Mouse (Mus musculus) left cerebral cortex, postnatal 25 days (tissue): ENCODE results near the gene Sbno2. TPM values are rescaled to one million over a fixed set of nuclear protein-coding genes. Genes with fewer than 3 reads are reported as not detected.
"Not testable (repeated sequence)": the region's sequence is repeated elsewhere in the genome, so short reads cannot be mapped to it uniquely, and the experiment has no call there.

Experiments
- DNase-seq, 2 experiments: peaks; one replicate each; pipeline ENCODE4 v3.0.0; 2022; ENCODE audit warnings: low spot score in 2 of 2, mixed read lengths in 1 of 2
- intact Hi-C: fragments of 180-260 bp; cut with DNase I; formaldehyde crosslinking; loops from one replicate; pipeline ENCODE4 v1.15.1; 2025
- total RNA-seq, 2 experiments: library from RNA; stranded (reverse); gene quantifications; 2 replicates each; pipeline ENCODE4 v1.2.3; 2021

Gene Sbno2
- total RNA-seq, 2 experiments from 2014 or later, result 17.8 to 17.9 TPM

- no peak for DNase-seq
- intact Hi-C loops, result loop anchor here (5.0 kb wide), 1 partner anchor 64 kb away; the partner anchor contains the start of gene Cnn2
Measured at GRCm38 (mm10) chr10:80051618-80052373, 53.6 kb downstream of the Sbno2 start.

DNA sequence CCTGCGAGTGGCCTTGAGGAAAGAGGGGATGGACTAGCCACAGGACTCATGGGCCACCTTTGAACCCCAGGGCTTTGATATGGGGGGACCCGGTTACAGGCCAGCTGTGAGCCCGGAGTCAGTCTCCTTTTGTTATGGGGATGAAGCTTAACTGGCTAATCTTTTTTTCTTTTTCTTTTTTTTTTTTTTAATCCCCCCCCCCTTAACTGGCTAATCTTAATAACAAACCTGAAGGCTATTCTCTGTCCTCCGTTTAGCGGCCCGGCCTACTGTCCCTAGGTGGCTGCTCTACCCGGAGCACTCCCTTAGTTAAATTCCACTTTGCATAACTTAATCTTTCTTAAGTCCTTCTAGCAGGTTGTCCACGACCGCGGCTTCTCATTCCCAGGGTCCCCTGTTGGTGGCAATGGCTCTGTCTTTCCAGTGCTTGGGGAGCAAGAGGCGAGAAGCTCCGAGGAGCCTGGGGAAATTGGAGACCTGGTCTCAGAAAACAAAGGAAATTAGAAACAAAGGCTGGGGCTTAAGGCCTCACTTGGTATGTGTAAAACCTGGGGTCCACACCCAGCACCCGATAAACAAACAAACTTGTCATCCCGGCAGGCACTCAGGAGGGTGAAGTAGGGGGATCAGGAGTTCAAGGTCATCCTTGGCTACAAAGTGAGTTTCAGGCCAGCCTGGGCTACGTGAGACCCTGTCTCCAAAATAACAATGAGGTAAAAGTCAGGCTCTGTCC lies 54.3 kb downstream of the Sbno2 start:
- no peak for DNase-seq
- intact Hi-C loops, result loop anchor here (5.0 kb wide), 1 partner anchor 64 kb away; the partner anchor contains the start of gene Cnn2

DNA sequence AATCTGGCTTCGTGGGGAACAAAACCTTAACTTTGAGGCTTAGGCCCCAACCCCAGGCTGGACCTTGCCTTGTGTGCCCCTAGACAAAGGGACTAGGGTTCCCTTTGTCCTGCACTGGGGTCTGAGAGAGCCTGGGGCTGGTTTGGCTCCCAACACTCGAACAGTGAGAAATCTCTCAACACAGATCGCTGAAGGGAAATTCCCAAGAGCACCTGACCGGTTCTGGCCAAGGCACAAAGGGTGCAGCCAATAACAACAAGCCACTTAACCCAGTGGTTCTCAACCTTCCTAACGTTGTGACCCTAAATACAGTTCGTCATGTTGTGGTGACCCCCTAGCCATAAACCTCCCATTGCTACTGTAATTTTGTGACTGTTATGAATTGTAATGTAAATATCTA lies 55.1 kb downstream of the Sbno2 start:
- no peak for DNase-seq
- intact Hi-C loops, result loop anchor here (5.0 kb wide), 1 partner anchor 63 kb away; the partner anchor contains the start of gene Cnn2

- no peak for DNase-seq
- intact Hi-C loops, result no loop called here
Measured at GRCm38 (mm10) chr10:80048834-80049233, 56.5 kb downstream of the Sbno2 start.

DNA sequence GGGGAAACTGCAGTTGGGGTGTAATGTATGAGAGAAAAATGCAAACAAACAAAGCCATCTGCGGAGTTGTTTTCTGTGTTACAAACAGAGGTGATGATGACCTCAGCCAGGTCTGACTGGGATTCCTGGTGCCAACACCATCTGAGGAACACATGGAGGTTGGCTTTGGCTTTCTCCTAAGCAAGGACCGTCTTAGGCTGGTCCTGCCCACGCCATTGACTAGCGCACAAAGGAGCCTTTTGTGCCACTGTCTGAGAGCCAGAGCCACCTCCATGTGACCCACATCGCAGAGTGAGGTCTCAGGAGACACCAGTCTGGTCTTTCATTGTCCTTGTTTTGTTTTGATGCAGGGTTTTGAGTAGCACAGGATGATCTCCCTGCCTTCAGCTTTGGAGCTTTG lies 57.0 kb downstream of the Sbno2 start:
- intact Hi-C loops, result no loop called here
- DNase-seq, result no peak

GRCm38 (mm10) chr10:80047041-80047565 lies 58.3 kb downstream of the Sbno2 start, which contains the start of gene Gpx4:
Gpx4 (plus strand) TSS chr10:80047166.
- intact Hi-C loops, result no loop called here
- DNase-seq, result no peak

GRCm38 (mm10) chr10:80045766-80046165 lies 59.6 kb downstream of the Sbno2 start:
- no peak for DNase-seq
- intact Hi-C loops, result no loop called here

DNA sequence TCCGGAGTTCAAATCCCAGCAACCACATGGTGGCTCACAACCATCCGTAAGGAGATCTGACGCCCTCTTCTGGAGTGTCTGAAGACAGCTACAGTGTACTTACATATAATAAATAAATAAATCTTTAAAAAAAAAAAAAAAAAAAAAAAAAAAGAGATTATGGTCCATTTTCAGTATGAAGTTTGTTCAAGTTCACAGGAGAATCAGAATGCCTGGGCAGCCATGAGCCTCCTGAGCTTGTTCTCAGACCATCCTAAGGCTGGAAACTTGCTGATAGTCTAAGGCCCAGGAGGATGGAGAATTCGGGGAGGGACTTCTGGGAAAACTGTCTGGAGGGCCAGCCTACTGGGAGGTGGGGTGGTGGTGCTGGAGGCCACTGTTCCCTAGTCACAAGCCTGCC lies 60.0 kb downstream of the Sbno2 start:
- DNase-seq, intact Hi-C loops: not testable (repeated sequence)

DNA sequence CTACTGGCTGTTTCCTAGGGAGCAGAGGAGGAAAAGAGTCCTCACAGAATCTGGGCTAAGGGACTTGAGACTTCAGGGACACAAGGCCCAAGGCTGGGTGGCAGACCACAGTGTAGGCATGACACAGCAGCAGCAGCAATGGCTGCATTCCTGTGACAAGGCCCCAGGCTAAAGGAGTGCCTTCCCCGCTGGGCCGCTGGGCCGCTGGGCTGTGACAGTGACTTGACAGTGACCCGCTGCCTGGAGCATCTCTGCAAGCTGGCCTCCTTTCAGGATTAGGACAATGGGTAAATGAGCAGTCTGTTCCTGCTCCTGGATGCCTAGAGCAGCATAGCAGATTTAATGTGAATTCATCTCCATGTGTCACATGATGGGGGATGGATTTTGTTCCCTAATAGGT lies 61.3 kb downstream of the Sbno2 start:
- intact Hi-C loops, result no loop called here
- DNase-seq, result no peak

DNA sequence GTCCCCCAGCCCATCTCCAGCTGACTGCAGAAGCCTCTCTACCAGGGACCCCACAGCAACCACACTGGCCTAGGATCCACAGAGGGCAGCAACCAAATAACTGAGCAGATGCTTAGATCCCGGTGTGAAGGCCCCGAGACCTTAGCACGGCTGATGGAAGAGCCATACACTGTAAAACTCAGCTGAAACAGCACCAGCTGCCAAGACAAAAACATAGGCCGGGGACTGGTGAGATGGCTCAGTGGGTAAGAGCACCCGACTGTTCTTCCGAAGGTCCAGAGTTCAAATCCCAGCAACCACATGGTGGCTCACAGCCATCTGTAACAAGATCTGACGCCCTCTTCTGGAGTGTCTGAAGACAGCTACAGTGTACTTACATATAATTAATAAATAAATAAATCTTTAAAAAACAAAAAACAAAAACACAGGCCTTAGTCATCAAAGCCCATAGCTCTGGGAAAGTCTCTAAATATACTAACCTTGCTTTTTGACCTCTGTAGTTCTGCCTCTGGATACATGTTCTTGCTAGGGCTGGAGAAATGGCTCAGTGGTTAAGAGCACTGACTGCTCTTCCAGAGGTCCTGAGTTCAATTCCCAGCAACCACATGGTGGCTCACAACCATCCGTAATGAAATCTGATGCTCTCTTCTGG lies 63.8 kb downstream of the Sbno2 start:
- intact Hi-C loops, result not testable (repeated sequence)

GRCm38 (mm10) chr10:80039559-80039979 lies 65.8 kb downstream of the Sbno2 start, which contains the start of gene Polr2e:
Polr2e (minus strand) TSS chr10:80039795.
- peak; percentile 95 to 99 for DNase-seq
- intact Hi-C loops, result loop anchor here (2.0 to 5.0 kb wide), 2 partner anchors 55 to 73 kb away; partner anchors contain the start of gene Tmem259

More for the DNA sequence above, 63.8 kb downstream of the Sbno2 start:
- not testable (repeated sequence) for DNase-seq

DNA sequence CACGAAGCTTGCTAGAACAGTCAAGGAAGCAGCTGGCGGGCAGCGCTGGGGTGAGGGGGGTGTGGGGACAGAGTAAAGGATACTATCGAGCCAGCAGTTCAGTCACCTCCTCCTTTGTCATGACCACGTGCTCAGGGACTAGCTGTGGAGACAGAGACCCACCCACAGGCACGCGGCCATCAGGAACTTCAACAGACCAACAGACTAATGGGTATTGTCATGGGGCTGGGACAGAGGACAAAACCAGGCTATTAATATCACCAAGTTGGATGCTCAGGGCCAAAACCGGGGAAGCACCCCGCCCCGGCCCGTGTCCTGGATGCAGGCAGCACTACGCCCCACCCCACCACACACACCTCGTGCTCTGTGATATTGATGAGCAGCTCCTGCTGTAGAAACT lies 68.5 kb downstream of the Sbno2 start:
- intact Hi-C loops, result loop anchor here (5.0 kb wide), 1 partner anchor 75 kb away; no protein-coding TSS in a partner anchor
- no peak for DNase-seq

- no peak for DNase-seq
- intact Hi-C loops, result loop anchor here (5.0 kb wide), 1 partner anchor 77 kb away; no protein-coding TSS in a partner anchor
Measured at GRCm38 (mm10) chr10:80035686-80036085, 69.7 kb downstream of the Sbno2 start.

DNA sequence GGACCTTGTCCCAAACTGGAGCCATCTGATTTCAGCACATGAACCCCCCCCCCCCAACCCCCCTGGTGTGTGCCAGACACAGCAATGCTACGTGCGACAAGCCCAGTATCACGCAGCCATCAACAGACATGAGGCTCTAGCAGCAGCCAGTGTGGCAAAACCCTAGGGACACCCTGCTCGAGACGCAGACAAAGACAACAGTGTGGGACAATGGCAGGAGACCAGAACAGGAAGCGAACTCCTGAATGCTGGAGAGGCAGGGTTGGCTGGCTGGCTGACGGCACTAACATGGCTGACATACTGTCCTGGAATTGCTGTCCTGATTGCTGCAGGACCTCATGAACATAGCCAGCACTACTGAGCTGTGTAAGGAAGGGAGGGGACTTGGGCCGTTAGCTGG lies 70.2 kb downstream of the Sbno2 start:
- DNase-seq, result no peak
- intact Hi-C loops, result loop anchor here (5.0 kb wide), 1 partner anchor 77 kb away; no protein-coding TSS in a partner anchor

DNA sequence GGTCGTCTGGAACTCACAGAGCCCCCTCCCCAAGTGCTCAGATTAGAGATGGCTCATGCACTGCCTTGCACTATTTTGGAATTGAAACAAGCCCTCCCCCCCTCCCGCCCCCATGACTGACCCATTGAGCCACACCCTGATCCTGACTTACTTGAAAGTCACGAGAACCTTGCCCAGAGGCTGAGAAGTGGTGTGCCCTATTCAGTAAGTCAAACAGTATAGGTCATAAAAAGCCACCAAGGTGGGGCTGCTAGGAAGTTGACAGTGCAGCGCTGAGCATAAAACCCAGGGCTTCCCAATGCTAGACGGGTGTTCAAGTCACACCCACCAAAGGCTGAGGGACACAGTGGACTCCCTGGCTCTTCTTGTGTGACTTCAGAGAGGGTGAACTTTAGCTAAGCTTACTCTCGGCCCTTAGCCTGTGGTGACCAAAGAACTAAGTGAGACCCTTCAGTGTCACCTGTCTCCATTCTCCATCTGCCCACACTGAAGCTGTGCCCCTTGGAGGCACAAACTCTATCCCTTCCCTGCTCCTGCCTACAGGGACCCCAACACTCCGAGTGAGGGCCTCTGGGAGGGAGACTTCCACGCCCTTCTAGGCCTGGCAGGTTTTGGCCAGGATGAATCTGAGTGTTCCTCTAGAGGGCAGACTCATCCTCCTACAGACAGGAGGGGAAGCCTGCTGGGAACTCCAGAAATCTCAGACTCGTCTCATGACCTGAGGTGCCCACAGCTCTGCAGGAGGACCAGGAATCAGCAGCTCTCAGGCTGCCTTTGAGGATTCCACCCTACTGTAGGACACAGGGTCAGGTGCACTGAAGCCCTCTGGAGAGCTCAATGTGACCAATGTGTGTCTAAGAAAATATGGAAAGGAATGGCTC lies 71.6 kb downstream of the Sbno2 start:
- DNase-seq, result no peak
- intact Hi-C loops, result no loop called here

DNA sequence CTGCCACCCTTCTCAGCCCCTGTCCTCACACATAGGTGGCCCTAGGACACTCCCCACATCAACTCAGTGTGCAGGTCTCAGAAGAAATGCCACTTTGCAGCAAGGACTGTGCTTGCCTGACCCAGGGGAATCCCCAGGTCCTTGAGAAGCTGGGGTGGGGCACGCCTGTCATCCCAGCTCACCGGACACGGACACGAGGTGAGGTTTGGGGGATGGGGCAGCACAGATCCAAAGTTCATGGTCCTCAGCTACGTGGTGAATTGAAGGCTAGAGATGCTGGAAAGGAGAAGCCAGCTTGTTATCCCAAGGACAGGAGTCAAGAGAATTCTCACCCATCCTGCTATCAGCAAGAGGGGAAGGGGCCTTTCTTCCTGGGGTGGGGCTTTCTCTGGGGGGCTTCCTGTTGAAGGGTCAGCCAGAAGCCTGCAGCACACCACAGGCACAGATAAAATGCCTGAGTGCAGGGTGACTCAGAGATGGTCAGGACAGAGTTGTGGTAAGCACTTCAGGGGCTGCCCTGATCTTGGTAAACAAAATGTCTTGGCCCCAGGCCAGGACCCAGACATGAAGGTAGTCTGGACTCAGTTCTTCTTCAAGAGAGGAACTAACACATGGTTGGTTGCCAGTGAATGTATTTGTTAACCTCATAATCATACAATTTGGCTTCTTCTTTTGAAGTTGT lies 72.4 kb downstream of the Sbno2 start:
- intact Hi-C loops, result no loop called here
- DNase-seq, result no peak

DNA sequence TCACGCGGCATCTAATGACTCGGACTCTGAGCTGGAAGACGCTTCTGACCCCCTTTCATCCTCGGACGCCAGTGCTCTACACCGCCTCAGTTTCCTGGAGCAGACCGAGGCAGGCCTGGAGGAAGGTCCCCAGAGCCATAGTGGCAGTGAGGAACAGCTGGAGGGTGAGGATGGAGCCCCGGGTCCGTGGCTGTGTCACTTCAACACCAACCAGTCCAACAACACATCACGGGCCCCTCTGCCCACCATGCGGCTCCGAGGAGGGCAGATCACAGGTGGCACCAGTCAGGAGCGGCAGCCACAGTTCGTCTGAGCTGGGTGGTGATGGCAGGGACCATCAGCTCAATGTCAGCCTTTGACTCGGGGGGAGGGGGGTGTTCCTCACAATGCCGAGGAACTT lies 74.6 kb downstream of the Sbno2 start:
- no peak for DNase-seq
- intact Hi-C loops, result no loop called here

DNA sequence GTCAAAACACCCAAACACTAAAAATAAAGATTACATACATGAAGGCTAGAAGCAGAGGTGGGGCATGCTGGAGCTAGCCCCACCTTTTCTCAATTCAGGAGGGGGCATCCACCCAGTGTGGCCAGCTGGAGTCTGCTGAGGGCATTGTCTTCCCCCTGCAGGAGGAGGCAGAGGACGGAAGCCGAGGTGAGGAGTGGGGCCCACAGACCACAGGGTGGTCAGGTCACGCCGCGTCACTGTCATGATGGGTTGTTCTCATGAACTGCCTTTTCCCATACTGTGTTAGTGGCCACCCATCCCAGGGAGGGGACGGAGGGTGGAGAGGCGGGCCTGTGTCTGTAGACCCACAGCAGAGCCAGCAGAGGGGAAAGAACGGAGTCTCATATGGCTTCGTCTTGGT lies 75.2 kb downstream of the Sbno2 start:
- intact Hi-C loops, result no loop called here
- DNase-seq, result no peak
